Mouse (Mus musculus): ENCODE data around the gene Rexo5. TPM values are rescaled to one million over a fixed set of nuclear protein-coding genes. Genes with fewer than 3 reads are reported as not detected.

Gene Rexo5
- polyA plus RNA-seq, 2 experiments: 21.2 to 44.4 TPM

GRCm38 (mm10) chr7:119852494-119852893 is 58.7 kb downstream of the Rexo5 start:
- H3K4me2 ChIP-seq (replicated peaks; ENCODE audit: low read depth, low read length, severe bottlenecking): no peak overlapping the region
- H3K27ac ChIP-seq (replicated peaks; ENCODE audit: low read depth, low read length): no peak overlapping the region
- no peak; the same call in 1 of the 2 replicates for ATAC-seq (ENCODE audit: low FRiP score, low read depth)
- no peaks in the 10 kb centered on the region for H3K9me3 ChIP-seq (ENCODE audit: control insufficient read depth, low read length)
- H3K9ac ChIP-seq (ENCODE audit: low read depth, low read length, severe bottlenecking): no peak overlapping the region
- DNase-seq (ENCODE audit: low spot score): no peak
- no peak overlapping the region for H3K4me3 ChIP-seq (replicated peaks; ENCODE audit: low read length)
- no peaks in the 10 kb centered on the region for H3K27me3 ChIP-seq (ENCODE audit: control insufficient read depth, insufficient read depth, low read length)
- H3K36me3 ChIP-seq (ENCODE audit: control insufficient read depth, insufficient read depth, low read length): peaks cover 26% of the 10 kb centered on the region
- no peak for TF ChIP-seq POLR2A (IDR thresholded peaks at IDR 0.05; ENCODE audit: borderline replicate concordance, extremely low read depth, insufficient read depth, insufficient read length)
- H3K4me1 ChIP-seq (ENCODE audit: control insufficient read depth, insufficient read depth, low read length): no peaks in the 10 kb centered on the region

GRCm38 (mm10) chr7:119853186-119853585 is 59.4 kb downstream of the Rexo5 start:
- Histone ChIP-seq H3K4me1 (ENCODE audit: control insufficient read depth, insufficient read depth, low read length) (no peaks in the 10 kb centered on the region), H3K4me3 (replicated peaks; ENCODE audit: low read length) (no peak overlapping the region), H3K36me3 (ENCODE audit: control insufficient read depth, insufficient read depth, low read length) (peaks cover 33% of the 10 kb centered on the region), H3K4me2 (replicated peaks; ENCODE audit: low read depth, low read length, severe bottlenecking) (no peak overlapping the region), H3K9me3 (ENCODE audit: control insufficient read depth, low read length) (no peaks in the 10 kb centered on the region), H3K27ac (replicated peaks; ENCODE audit: low read depth, low read length) (no peak overlapping the region), H3K27me3 (ENCODE audit: control insufficient read depth, insufficient read depth, low read length) (no peaks in the 10 kb centered on the region), H3K9ac (ENCODE audit: low read depth, low read length, severe bottlenecking) (no peak overlapping the region)
- ATAC-seq (ENCODE audit: low FRiP score, low read depth) (no peak), DNase-seq (ENCODE audit: low spot score) (no peak)
- no peak for TF ChIP-seq POLR2A (IDR thresholded peaks at IDR 0.05; ENCODE audit: borderline replicate concordance, extremely low read depth, insufficient read depth, insufficient read length)
- 88% methylated on average over 1 of the region's 1 CpGs for WGBS

- WGBS: 95% methylated on average over 2 of the region's 2 CpGs
- DNase-seq (ENCODE audit: low spot score) (no peak), ATAC-seq (ENCODE audit: low FRiP score, low read depth) (no peak)
- H3K27ac ChIP-seq (replicated peaks; ENCODE audit: low read depth, low read length): no peak overlapping the region
- no peaks in the 10 kb centered on the region for H3K4me1 ChIP-seq (ENCODE audit: control insufficient read depth, insufficient read depth, low read length)
- H3K27me3 ChIP-seq (ENCODE audit: control insufficient read depth, insufficient read depth, low read length): no peaks in the 10 kb centered on the region
- H3K9me3 ChIP-seq (ENCODE audit: control insufficient read depth, low read length): no peaks in the 10 kb centered on the region
- peaks cover 43% of the 10 kb centered on the region for H3K36me3 ChIP-seq (ENCODE audit: control insufficient read depth, insufficient read depth, low read length)
- H3K4me2 ChIP-seq (replicated peaks; ENCODE audit: low read depth, low read length, severe bottlenecking): no peak overlapping the region
- H3K9ac ChIP-seq (ENCODE audit: low read depth, low read length, severe bottlenecking): no peak overlapping the region
- TF ChIP-seq POLR2A (IDR thresholded peaks at IDR 0.05; ENCODE audit: borderline replicate concordance, extremely low read depth, insufficient read depth, insufficient read length): no peak
- H3K4me3 ChIP-seq (replicated peaks; ENCODE audit: low read length): no peak overlapping the region
These were observed 60.6 kb downstream of the Rexo5 start for GRCm38 (mm10) chr7:119854362-119854761.

- no peak overlapping the region for H3K4me3 ChIP-seq (replicated peaks; ENCODE audit: low read length)
- no peaks in the 10 kb centered on the region for H3K4me1 ChIP-seq (ENCODE audit: control insufficient read depth, insufficient read depth, low read length)
- no peaks in the 10 kb centered on the region for H3K27me3 ChIP-seq (ENCODE audit: control insufficient read depth, insufficient read depth, low read length)
- DNase-seq (ENCODE audit: low spot score) (no peak), ATAC-seq (ENCODE audit: low FRiP score, low read depth) (no peak)
- no peak overlapping the region for H3K4me2 ChIP-seq (replicated peaks; ENCODE audit: low read depth, low read length, severe bottlenecking)
- TF ChIP-seq POLR2A (IDR thresholded peaks at IDR 0.05; ENCODE audit: borderline replicate concordance, extremely low read depth, insufficient read depth, insufficient read length): no peak
- H3K9me3 ChIP-seq (ENCODE audit: control insufficient read depth, low read length): no peaks in the 10 kb centered on the region
- H3K9ac ChIP-seq (ENCODE audit: low read depth, low read length, severe bottlenecking): no peak overlapping the region
- H3K27ac ChIP-seq (replicated peaks; ENCODE audit: low read depth, low read length): no peak overlapping the region
- H3K36me3 ChIP-seq (ENCODE audit: control insufficient read depth, insufficient read depth, low read length): peaks cover 47% of the 10 kb centered on the region
These were observed 61.2 kb downstream of the Rexo5 start for GRCm38 (mm10) chr7:119855031-119855430.

GRCm38 (mm10) chr7:119859476-119859875 is 65.7 kb downstream of the Rexo5 start:
- DNase-seq (ENCODE audit: low spot score) (no peak), ATAC-seq (ENCODE audit: low FRiP score, low read depth) (no peak)
- peaks cover 40% of the 10 kb centered on the region for H3K36me3 ChIP-seq (ENCODE audit: control insufficient read depth, insufficient read depth, low read length)
- WGBS: 84% methylated on average over 6 of the region's 6 CpGs
- no peak overlapping the region for H3K9ac ChIP-seq (ENCODE audit: low read depth, low read length, severe bottlenecking)
- no peak overlapping the region for H3K4me2 ChIP-seq (replicated peaks; ENCODE audit: low read depth, low read length, severe bottlenecking)
- H3K27ac ChIP-seq (replicated peaks; ENCODE audit: low read depth, low read length): no peak overlapping the region
- no peaks in the 10 kb centered on the region for H3K9me3 ChIP-seq (ENCODE audit: control insufficient read depth, low read length)
- no peaks in the 10 kb centered on the region for H3K27me3 ChIP-seq (ENCODE audit: control insufficient read depth, insufficient read depth, low read length)
- no peak overlapping the region for H3K4me3 ChIP-seq (replicated peaks; ENCODE audit: low read length)
- H3K4me1 ChIP-seq (ENCODE audit: control insufficient read depth, insufficient read depth, low read length): peaks cover 10% of the 10 kb centered on the region
- TF ChIP-seq POLR2A (IDR thresholded peaks at IDR 0.05; ENCODE audit: borderline replicate concordance, extremely low read depth, insufficient read depth, insufficient read length): no peak

GRCm38 (mm10) chr7:119860116-119860515 is 66.3 kb downstream of the Rexo5 start:
- Histone ChIP-seq H3K4me1 (ENCODE audit: control insufficient read depth, insufficient read depth, low read length) (peaks cover 10% of the 10 kb centered on the region), H3K36me3 (ENCODE audit: control insufficient read depth, insufficient read depth, low read length) (peaks cover 34% of the 10 kb centered on the region), H3K27me3 (ENCODE audit: control insufficient read depth, insufficient read depth, low read length) (no peaks in the 10 kb centered on the region), H3K27ac (replicated peaks; ENCODE audit: low read depth, low read length) (no peak overlapping the region), H3K4me3 (replicated peaks; ENCODE audit: low read length) (no peak overlapping the region), H3K9me3 (ENCODE audit: control insufficient read depth, low read length) (no peaks in the 10 kb centered on the region), H3K4me2 (replicated peaks; ENCODE audit: low read depth, low read length, severe bottlenecking) (no peak overlapping the region), H3K9ac (ENCODE audit: low read depth, low read length, severe bottlenecking) (no peak overlapping the region)
- ATAC-seq (ENCODE audit: low FRiP score, low read depth): no peak
- DNase-seq (ENCODE audit: low spot score): no peak
- 73% methylated on average over 3 of the region's 3 CpGs for WGBS
- TF ChIP-seq POLR2A (IDR thresholded peaks at IDR 0.05; ENCODE audit: borderline replicate concordance, extremely low read depth, insufficient read depth, insufficient read length): no peak
